Mouse (Mus musculus): Measurements from ENCODE around the gene Csn3.

Csn3 gene

GRCm38 (mm10) chr5:87925372-87925771, at the start of gene Csn3:
Gene Csn3, plus strand, starts transcription at chr5:87925579.
- in situ Hi-C loops (cut with MboI, MseI), result no loop called here

- in situ Hi-C loops (cut with MboI, MseI), result no loop called here
Observed at GRCm38 (mm10) chr5:87884729-87885128, 40.6 kb upstream of the Csn3 start, which contains the start of gene Odam. Gene Odam, plus strand, starts transcription at chr5:87885029.

- in situ Hi-C loops (cut with MboI, MseI), result no loop called here
Observed at GRCm38 (mm10) chr5:87931603-87932002, 6.2 kb downstream of the Csn3 start.

- in situ Hi-C loops (cut with MboI, MseI), result no loop called here
Observed at GRCm38 (mm10) chr5:87940752-87941151, 15.4 kb downstream of the Csn3 start.

- in situ Hi-C loops (cut with MboI, MseI), result no loop called here
Observed at GRCm38 (mm10) chr5:87942515-87942914, 17.1 kb downstream of the Csn3 start.

DNA sequence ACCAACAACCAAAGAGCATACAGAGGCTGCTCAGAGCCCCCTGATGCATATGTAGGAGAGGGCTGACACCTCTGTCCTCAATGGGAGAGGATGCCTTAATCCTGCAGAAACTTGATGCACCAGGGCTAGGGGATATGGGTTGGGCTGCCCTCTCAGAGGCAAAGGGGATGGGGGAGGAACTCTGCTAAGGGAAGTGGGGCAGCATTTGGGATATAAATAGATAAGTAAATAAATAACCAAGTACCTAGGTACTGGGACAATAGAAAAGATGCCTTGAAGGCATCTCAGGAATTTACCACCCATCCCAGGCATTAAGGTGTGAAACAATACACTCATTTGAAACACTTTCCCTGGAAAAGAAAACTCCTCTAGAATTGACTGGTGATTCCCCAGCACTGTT, 26.5 kb downstream of the Csn3 start:
- in situ Hi-C loops (cut with MboI, MseI), result no loop called here

DNA sequence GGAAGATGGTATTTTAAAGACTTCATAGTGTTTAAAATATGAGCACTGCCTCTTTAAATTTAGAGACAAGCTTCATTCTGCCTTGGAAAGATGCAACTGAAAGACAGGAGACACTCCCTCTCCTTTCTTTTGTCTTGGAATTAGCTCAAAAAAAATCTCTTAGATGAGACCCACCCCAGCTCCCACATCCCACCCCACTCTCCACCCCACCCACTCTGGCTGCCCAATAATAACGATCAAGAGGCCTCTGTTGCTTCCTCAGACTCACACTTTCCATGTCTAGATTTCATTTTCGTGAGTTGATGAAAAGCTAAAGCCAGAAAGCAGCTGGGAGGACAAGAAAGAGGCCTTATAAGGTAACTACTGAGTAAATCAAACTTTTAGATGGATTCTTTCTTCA, 43.8 kb downstream of the Csn3 start, which contains the start of the genes 2310003L06Rik and Gm28434:
2310003L06Rik (plus strand) TSS at position 259 of the 400 bp plus-strand sequence.
Gm28434 (plus strand) TSS at position 317 of the 400 bp plus-strand sequence.
- in situ Hi-C loops (cut with MboI, MseI), result no loop called here

GRCm38 (mm10) chr5:87979139-87979538, 53.8 kb downstream of the Csn3 start, which contains the start of gene Cabs1:
Gene Cabs1, plus strand, starts transcription at chr5:87979439.
- in situ Hi-C loops (cut with MboI, MseI), result no loop called here

All from T-helper 1 cell (primary cell).